Mouse (Mus musculus): ENCODE results near the gene Itpk1. TPM values are rescaled to one million over a fixed set of nuclear protein-coding genes. Genes with fewer than 3 reads are reported as not detected.

Itpk1 gene
- polyA plus RNA-seq (2016; fragmentation: Nextera tagmentation; extraction: Ambion mirVana) = 12.0 and 15.0 TPM in 2 replicates

DNA sequence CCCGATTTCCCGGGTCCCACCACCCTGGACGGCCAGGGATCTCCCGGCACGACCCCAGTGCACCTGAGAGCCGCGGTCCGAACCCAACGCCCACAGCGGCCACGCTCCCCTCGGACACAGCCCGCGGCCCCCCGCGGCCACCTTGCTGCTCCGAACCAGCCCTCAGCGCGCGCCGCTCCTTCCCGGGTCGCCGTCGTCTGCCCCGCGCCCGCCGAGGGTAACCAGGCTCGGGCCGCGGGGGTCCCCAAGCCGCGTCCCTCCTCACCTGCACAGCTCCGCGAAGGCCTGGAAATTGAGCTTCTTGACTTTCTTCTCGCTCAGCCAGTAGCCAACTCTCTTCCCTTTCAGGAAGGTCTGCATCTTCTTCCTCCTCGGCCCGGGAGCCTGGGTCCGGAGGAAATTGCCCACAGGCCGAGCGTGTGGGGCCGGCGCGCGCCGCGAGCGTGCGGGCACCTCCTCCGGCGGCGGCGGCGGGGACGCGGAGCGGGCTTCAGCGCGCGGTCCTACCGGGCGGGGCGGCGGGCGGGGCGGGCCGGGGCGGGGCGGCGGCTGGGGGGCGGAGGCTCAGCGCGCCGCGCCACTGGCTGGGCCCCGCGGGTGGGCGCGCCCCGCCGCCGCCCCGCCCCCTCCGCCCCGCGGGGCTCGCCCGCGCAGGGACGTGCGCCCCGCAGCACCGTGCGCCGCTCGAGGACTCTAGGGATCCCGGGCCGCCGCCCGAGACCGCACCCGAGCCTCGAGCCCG is at the start of gene Itpk1:
Gene Itpk1 (minus strand): TSS at position 474 of the 742 bp plus-strand sequence.
- peaks cover 30% of the 10 kb centered on the region for H3K4me1 ChIP-seq
- peak; percentile 76 for ATAC-seq (ENCODE audit: insufficient number of reproducible peaks, insufficient read depth, low FRiP score, low TSS enrichment)

DNA sequence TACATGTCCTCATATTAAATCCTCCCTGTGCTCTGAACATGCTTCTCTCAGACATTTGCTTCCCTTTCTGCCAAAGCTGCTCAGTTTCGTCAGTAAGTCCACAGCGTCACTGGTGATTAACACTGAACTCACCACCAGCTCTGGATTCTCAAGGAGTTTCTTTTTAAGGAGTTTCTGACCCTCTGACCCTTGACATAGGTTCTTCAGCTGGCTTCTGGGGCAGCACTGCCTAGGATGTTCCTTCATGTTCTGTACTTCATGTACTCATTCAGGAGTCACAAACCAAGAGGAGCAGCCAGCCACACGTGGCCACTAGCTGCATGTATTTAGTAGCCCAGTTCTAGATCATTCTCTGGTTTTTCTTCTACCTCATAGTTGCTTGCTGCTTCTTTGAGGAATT is 43.5 kb upstream of the Itpk1 start:
- H3K27me3 ChIP-seq = no peaks in the 10 kb centered on the region
- H3K4me3 ChIP-seq = no peak overlapping the region
- no peak overlapping the region for H3K27ac ChIP-seq
- H3K36me3 ChIP-seq = peaks cover 4% of the 10 kb centered on the region; the same call in 1 of the 2 replicates
- H3K4me1 ChIP-seq = peaks cover 10% of the 10 kb centered on the region
- no peak overlapping the region for H3K9ac ChIP-seq
- WGBS = 81% methylated on average over 3 of the region's 3 CpGs
- ATAC-seq (ENCODE audit: insufficient number of reproducible peaks, insufficient read depth, low FRiP score, low TSS enrichment) = no peak
- no peaks in the 10 kb centered on the region for H3K9me3 ChIP-seq
- H3K4me2 ChIP-seq (replicated peaks) = no peak overlapping the region

More for the DNA sequence above, at the start of gene Itpk1:
- Histone ChIP-seq H3K27me3 (no peaks in the 10 kb centered on the region), H3K4me2 (replicated peaks) (peak within 1 kb of the TSS; percentile 92), H3K4me3 (peak within 1 kb of the TSS; percentile 74), H3K27ac (peak within 1 kb of the TSS; percentile 83), H3K36me3 (no peaks in the 10 kb centered on the region), H3K9me3 (no peaks in the 10 kb centered on the region), H3K9ac (peak within 1 kb of the TSS; percentile 76)
- under 1% methylated on average over 74 of the region's 105 CpGs for whole genome bisulfite sequencing

DNA sequence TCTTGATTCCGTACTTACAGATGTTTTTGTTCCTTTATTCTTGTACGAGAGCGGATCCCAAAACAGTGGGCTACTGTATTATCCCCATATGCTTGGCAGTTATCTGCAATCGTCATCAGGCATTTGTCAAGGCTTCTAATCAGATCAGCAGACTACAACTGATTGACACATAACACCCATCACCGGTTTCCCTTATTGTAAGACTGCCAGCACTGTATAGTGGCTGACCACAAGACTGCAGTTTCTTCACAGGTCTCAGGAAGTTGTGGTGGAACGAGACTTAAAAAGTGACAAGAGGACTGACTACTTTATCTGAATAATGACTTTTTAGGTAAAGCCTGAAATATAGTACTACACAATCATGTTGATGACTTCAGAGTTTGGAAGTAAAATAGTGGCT is 40.1 kb upstream of the Itpk1 start:
- Histone ChIP-seq H3K4me1 (peaks cover 17% of the 10 kb centered on the region), H3K9ac (no peak overlapping the region), H3K36me3 (peaks cover 6% of the 10 kb centered on the region; the same call in 1 of the 2 replicates), H3K27me3 (no peaks in the 10 kb centered on the region), H3K4me2 (replicated peaks) (peak overlapping the region; percentile 66; the same call in 1 of the 2 replicates), H3K9me3 (no peaks in the 10 kb centered on the region), H3K27ac (no peak overlapping the region), H3K4me3 (no peak overlapping the region)
- WGBS = 55% methylated on average over 6 of the region's 6 CpGs
- ATAC-seq (ENCODE audit: insufficient number of reproducible peaks, insufficient read depth, low FRiP score, low TSS enrichment) = no peak

DNA sequence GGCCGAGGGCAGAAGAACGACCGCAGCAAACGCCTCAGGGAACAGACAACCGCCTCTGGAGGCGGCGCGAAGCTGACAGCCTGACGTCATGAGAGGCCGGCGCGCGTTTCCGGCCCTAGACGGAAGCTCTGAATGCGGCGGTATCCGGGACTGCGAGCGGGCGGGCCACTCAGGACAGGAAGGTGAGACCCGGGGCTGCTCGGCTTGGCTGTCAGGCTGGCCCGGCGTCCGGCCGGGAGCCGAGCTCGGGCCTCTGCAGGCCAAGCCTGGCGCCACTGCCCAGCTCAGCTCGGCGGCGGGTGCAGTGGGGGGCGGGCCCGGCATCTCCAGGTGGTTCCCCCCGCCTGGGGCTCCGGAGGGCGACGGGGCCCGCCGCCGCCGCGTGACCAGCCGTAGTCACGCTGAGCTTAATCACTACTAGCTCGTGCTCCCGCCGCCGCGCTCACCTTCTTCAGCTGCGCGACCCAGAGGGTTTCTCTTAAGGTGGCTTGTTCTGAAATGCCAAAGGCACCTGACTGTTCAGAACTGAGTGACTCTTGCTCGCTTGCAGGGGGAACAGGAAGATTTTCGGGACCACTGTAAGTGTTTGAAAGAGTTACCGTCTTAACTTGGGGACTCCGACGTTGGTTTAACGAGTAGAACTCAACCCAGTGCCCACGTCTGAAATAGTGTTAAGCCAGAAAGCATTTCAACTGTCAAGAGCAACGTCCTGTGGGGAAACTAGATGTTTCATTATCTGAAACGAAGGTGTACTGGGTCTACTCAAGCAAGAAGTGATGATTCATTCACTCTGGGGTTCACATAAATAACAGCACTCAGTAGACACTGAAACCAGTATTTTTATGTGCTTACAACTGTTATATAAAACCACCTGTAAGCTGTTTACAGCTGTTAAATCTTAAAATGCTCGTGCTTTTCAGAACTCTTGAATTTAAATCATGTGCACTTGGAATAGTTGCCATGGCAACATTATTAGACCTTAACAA is 39.2 kb upstream of the Itpk1 start, which contains the start of the genes Moap1 and Tmem251:
Gene Moap1 (minus strand): TSS at position 73 of the 986 bp plus-strand sequence.
Gene Tmem251 (plus strand): TSS at position 174 of the 986 bp plus-strand sequence.
- H3K4me2 ChIP-seq (replicated peaks) = peak within 1 kb of the TSS; percentile 66
- peaks cover 6% of the 10 kb centered on the region; the same call in 1 of the 2 replicates for H3K36me3 ChIP-seq
- ATAC-seq (ENCODE audit: insufficient number of reproducible peaks, insufficient read depth, low FRiP score, low TSS enrichment) = peak; percentile 94
- under 1% methylated on average over 61 of the region's 63 CpGs for WGBS
- peaks cover 17% of the 10 kb centered on the region for H3K4me1 ChIP-seq
- no peaks in the 10 kb centered on the region for H3K27me3 ChIP-seq
- peak within 1 kb of the TSS; percentile 88 for H3K9ac ChIP-seq
- H3K9me3 ChIP-seq = no peaks in the 10 kb centered on the region
- peak within 1 kb of the TSS; percentile 87 for H3K27ac ChIP-seq
- peak within 1 kb of the TSS; percentile 90 for H3K4me3 ChIP-seq

DNA sequence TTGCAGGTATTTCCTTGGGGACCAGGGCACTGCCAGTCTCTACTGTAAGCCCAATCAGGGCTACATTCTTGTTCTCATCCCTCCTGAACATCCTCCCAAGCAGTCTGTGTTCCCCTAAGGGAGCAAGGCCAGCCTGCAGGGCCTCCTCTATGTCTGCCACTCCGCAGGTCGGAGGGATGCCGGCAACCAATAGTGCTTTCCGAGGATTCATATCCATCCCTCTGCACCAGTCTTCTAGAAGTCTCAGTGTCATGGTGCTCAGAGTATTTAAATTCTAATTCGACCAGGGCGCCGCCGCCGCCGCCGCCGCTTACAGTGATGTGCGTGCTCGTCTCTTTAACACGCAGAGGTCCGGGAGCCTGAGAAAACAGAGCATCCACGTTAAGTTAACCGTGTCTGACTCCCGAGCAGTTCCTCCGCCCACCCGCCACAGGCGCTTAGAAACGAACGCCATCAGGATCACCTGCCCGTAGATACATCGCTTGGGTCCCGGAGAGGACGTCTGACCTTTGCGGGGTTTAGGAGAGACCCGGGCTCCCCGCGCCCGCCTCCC is 38.4 kb upstream of the Itpk1 start:
- Histone ChIP-seq H3K27ac (peak overlapping the region; percentile 87), H3K36me3 (peaks cover 3% of the 10 kb centered on the region; the same call in 1 of the 2 replicates), H3K4me1 (peaks cover 17% of the 10 kb centered on the region), H3K9me3 (no peaks in the 10 kb centered on the region), H3K27me3 (no peaks in the 10 kb centered on the region), H3K4me3 (peak overlapping the region; percentile 90), H3K9ac (peak overlapping the region; percentile 88), H3K4me2 (replicated peaks) (peak overlapping the region; percentile 66)
- ATAC-seq (ENCODE audit: insufficient number of reproducible peaks, insufficient read depth, low FRiP score, low TSS enrichment) = peak; percentile 5; the same call in 1 of the 2 replicates
- WGBS = under 1% methylated on average over 33 of the region's 33 CpGs

DNA sequence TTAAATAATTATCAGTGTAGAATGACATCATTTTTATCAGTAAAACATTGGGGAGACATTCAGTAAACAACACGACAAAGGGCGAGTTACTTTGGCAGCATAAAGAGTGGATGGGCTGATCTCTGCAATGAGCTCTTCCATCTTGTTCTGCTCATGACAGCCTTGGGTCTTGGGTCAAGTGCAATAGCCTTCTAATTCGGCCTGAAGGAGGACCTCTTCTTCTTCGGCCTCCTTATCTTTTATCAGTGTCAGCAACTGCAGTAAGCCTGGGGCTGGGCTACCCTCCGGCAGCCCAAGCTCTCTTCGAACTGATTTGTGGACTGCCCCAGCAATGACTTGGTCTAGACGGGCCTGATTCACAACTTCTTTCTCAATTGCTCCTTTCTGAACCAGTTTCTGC is 37.3 kb upstream of the Itpk1 start:
- WGBS = 88% methylated on average over 7 of the region's 7 CpGs
- H3K4me1 ChIP-seq = peaks cover 17% of the 10 kb centered on the region
- no peaks in the 10 kb centered on the region for H3K27me3 ChIP-seq
- no peak for ATAC-seq (ENCODE audit: insufficient number of reproducible peaks, insufficient read depth, low FRiP score, low TSS enrichment)
- 0 out of 2 replicates have a peak overlapping the region, but pooled peaks have one; percentile 88 for H3K9ac ChIP-seq
- H3K27ac ChIP-seq = no peak overlapping the region
- no peaks in the 10 kb centered on the region for H3K9me3 ChIP-seq
- H3K4me2 ChIP-seq (replicated peaks) = no peak overlapping the region
- H3K4me3 ChIP-seq = no peak overlapping the region
- 0 out of 2 replicates have a peak, but pooled peaks cover 2% of the 10 kb centered on the region for H3K36me3 ChIP-seq

DNA sequence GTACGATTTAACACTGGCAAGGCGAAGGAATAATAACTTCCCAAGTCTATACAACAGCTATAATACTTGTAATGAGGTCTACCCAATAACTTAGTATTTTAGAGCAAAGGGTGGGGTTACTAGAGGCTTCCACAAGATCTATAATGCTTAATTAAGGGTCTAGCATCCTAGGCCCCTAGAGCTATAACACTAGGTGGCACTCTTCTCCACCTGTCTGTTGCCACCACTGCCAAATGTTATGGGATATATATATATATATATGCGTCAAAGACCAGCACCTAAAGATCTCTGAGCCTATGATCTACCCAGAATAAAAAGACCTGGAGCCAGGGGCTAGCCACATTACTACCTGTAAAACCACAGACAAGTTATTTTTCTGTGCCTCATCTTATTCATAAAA is 35.6 kb upstream of the Itpk1 start:
- Histone ChIP-seq H3K9me3 (no peaks in the 10 kb centered on the region), H3K4me1 (peaks cover 17% of the 10 kb centered on the region), H3K27ac (no peak overlapping the region), H3K4me3 (no peak overlapping the region), H3K27me3 (no peaks in the 10 kb centered on the region), H3K9ac (no peak overlapping the region), H3K4me2 (replicated peaks) (no peak overlapping the region), H3K36me3 (0 out of 2 replicates have a peak, but pooled peaks cover 2% of the 10 kb centered on the region)
- WGBS = 69% methylated on average over 3 of the region's 3 CpGs
- no peak for ATAC-seq (ENCODE audit: insufficient number of reproducible peaks, insufficient read depth, low FRiP score, low TSS enrichment)

DNA sequence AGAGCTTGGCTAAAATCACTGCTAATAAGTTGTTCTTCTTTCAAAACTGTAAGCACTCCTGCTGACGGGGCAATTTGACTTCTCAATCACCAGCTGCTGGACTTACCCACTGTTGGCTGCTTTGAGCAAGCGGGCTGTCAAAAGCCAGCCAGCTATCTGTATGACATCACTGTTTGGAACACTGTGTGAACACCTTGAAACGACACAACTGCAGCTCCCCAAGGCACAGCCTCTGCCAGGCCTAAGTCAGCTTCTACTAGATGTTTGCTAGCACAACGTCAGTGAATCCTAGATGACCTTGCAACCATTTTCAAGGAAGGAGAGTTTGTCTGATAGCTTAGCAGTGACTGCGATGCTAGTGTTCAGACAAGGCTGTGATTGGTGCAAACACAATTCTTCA is 34.4 kb upstream of the Itpk1 start:
- Histone ChIP-seq H3K4me2 (replicated peaks) (no peak overlapping the region), H3K4me3 (no peak overlapping the region), H3K27ac (no peak overlapping the region), H3K9ac (no peak overlapping the region), H3K9me3 (no peaks in the 10 kb centered on the region), H3K27me3 (no peaks in the 10 kb centered on the region), H3K4me1 (peaks cover 9% of the 10 kb centered on the region), H3K36me3 (0 out of 2 replicates have a peak, but pooled peaks cover 2% of the 10 kb centered on the region)
- 84% methylated on average over 5 of the region's 5 CpGs for WGBS
- no peak for ATAC-seq (ENCODE audit: insufficient number of reproducible peaks, insufficient read depth, low FRiP score, low TSS enrichment)

DNA sequence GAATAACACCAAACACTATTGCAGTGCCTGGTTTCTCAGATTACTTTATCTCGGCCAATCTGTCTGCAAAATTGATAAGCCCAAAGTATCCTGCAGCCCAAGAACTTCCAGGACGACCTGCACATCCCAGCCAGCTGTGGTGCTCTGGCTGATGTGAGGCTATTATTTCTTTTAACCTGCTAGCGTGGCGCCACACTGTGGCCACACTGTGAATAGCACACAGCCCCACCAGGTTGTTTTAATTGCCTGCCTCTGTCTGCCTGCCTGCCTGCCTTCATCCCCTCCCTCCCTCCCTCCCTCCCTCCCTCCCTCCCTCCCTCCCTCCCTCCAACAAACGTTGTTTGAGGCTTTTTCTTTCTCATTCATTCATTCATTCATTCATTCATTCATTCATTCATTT is 28.7 kb upstream of the Itpk1 start:
- Histone ChIP-seq H3K4me2 (replicated peaks) (no peak overlapping the region), H3K36me3 (no peaks in the 10 kb centered on the region), H3K9me3 (no peaks in the 10 kb centered on the region), H3K27me3 (no peaks in the 10 kb centered on the region), H3K4me1 (peaks cover 17% of the 10 kb centered on the region; the same call in 1 of the 2 replicates), H3K27ac (no peak overlapping the region), H3K9ac (no peak overlapping the region), H3K4me3 (no peak overlapping the region)
- 14% methylated on average over 4 of the region's 5 CpGs for WGBS
- ATAC-seq (ENCODE audit: insufficient number of reproducible peaks, insufficient read depth, low FRiP score, low TSS enrichment) = no peak

DNA sequence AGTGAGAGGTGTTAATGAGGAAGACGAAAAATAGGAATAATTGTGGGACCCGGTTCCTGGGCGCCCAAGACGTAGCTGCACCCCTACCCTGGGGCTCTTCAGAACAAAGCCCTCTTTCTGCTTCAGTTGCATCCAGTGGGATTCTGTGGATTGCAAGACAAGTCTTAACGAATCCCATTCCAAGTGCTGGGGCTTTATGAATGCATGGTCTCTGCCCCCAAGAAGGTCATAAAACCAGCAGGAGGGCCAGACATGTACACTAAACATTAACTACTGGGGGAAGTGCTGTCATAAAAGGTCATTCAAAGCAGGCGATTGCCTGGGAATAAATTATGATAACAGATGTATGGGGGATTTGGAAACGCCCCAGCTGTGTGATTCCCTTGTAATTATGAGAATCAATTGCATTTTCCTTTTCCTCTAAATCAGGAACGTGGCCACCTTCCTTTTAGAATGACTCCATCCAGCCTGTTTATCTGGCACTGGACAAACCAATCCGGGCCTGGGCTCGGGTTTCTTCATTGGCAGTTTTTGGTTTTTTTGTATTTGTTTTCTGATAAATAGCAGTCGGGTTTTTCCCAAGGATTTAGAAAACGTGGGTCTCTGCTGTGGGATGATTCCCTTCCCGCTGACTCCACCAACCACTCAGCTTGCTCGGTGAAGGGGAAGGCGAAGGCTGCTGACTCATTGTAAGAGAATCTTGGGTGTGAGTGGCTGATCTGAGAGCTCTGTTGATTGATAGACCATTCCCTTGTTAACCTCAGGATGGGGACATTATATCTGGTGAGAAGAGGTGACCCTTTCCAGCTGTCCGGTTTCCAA is 26.3 kb upstream of the Itpk1 start:
- H3K9ac ChIP-seq = no peak overlapping the region
- H3K27me3 ChIP-seq = no peaks in the 10 kb centered on the region
- peaks cover 17% of the 10 kb centered on the region; the same call in 1 of the 2 replicates for H3K4me1 ChIP-seq
- WGBS = 42% methylated on average over 16 of the region's 16 CpGs
- H3K27ac ChIP-seq = peak overlapping the region; percentile 86
- H3K9me3 ChIP-seq = no peaks in the 10 kb centered on the region
- peak overlapping the region; percentile 43 for H3K4me2 ChIP-seq (replicated peaks)
- H3K36me3 ChIP-seq = no peaks in the 10 kb centered on the region
- ATAC-seq (ENCODE audit: insufficient number of reproducible peaks, insufficient read depth, low FRiP score, low TSS enrichment) = peak; percentile 18; the same call in 1 of the 2 replicates
- 0 out of 2 replicates have a peak overlapping the region, but pooled peaks have one; percentile 4 for H3K4me3 ChIP-seq

Data from embryonic facial prominence, embryonic 12.5 days (tissue).